Mouse (Mus musculus): ENCODE results near the gene Hist1h2ao. TPM values are rescaled to one million over a fixed set of nuclear protein-coding genes. Genes with fewer than 3 reads are reported as not detected.

Gene Hist1h2ao
- polyA plus RNA-seq (2017; shearing (Covaris generic)): not detected

DNA sequence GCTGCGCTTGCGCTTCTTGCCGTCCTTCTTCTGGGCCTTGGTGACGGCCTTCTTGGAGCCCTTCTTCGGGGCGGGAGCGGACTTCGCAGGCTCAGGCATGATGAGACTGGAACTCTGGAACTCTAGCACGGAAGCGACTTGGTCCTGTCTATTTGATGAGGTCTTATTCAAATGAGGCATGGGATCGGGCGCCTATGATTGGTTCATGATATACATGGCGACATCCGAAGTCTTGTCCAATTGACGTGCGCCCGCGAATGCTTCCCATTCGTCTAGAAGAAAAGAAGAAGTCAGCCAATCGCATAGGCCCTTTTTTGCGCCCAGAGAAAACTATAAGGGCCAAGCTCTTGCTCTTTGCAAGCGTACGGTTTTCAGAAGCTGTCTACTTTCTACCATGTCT lies at the start of gene Hist1h2ao, which contains the start of gene Hist1h2bq:
Hist1h2ao (plus strand) TSS at position 393 of the 400 bp plus-strand sequence.
Hist1h2bq (minus strand) TSS at position 125 of the 400 bp plus-strand sequence.

DNA sequence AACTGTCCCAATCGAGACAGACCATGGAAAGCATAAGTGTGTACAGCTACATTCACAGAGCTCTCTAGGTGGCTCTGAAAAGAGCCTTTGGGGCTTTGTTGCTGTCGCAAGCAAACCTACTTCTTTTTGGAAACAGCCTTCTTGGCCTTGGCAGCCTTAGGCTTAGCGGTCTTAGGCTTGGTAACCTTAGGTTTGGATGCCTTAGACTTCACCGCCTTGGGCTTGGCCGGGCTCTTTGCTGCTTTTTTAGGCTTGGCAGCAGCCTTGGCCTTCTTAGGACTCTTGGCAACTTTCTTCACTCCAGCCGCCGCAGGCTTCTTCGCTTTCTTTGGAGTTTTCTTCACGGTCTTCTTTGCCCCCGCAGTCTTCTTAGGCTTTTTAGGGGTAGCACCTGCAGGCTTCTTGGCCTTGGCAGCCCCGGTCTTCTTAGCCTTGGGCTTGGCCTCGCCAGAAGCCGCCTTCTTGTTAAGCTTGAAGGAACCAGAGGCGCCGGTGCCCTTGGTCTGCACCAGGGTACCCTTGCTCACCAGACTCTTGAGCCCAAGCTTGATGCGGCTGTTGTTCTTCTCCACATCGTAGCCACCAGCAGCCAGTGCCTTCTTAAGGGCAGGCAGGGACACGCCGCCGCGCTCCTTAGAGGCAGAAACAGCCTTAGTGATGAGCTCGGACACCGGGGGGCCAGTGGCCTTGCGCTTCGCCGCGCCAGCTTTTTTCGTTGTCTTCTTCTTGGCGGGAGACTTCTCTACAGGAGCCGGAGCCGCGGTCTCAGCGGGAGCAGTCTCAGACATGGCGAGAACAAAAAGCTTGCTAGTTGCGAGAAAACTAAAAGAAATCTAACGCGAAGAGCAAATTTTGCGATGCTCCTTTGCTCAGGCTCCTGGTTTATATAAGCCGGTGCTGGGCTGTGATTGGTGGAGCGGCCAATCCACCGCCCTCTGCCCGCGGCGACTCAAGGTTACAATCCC lies 30.2 kb upstream of the Hist1h2ao start, which contains the start of gene Hist1h1b:
Hist1h1b (minus strand) TSS at position 859 of the 965 bp plus-strand sequence.

DNA sequence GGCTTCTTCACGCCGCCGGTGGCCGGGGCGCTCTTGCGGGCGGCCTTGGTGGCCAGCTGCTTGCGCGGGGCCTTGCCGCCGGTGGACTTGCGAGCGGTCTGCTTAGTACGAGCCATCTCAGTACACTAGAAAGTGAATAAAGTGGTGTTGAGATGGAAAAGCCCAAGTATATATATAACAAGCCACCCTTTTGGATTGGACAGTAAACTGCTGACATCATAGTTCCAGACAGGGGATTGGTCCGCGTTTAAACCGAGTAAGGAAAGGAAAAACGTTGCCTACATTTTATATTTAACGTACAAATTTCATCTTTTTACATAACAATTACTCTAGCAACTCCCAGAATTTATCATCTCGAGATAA lies 27.0 kb upstream of the Hist1h2ao start, which contains the start of gene Hist1h3i:
Hist1h3i (minus strand) TSS at position 116 of the 363 bp plus-strand sequence.

GRCm38 (mm10) chr13:21786899-21787629 lies 23.2 kb upstream of the Hist1h2ao start, which contains the start of the genes Hist1h2an and Hist1h2bp:
Gene Hist1h2an, minus strand, starts transcription at chr13:21787218.
Gene Hist1h2bp, plus strand, starts transcription at chr13:21787461.

GRCm38 (mm10) chr13:21811539-21811938 lies 1.3 kb downstream of the Hist1h2ao start, which contains the start of gene Hist1h4m:
Gene Hist1h4m, plus strand, starts transcription at chr13:21811746.

DNA sequence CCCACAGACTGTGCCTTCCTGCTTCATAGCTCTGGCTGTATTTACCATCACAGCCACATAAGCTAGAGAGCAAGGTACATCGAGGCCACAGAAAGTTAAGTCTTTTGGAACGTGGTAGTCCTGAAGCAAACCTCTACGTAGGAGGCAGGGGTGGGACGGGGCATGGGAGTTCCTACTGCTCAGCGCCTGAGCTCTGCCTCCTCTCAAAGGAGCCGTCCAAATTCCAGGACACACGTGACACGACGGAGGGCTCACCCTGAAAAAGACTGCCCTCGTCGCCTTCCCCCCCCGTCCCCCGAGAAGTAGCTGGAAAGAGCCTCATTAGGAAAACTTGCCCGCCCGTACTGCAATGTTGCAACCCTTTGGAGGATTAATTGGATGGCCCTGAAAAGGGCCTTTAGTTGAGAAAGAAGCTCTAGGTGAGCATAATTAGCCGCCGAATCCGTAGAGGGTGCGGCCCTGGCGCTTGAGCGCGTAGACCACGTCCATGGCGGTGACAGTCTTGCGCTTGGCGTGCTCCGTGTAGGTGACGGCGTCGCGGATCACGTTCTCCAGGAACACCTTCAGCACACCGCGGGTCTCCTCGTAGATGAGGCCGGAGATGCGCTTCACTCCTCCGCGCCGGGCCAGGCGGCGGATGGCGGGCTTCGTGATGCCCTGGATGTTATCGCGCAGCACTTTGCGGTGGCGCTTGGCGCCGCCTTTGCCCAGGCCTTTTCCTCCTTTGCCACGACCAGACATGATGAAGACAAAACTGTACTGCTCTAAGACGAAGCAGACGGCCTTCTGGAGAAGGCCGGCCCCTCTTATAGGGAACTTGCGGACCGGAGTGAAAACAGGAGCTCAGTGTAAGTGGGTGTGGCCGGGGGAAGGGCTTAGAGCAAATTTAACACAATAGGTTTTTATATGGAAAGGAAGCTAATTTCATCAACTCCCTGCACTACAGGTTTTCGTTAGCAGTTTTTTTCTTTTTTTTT lies 21.4 kb downstream of the Hist1h2ao start, which contains the start of gene Hist1h4n:
Hist1h4n (minus strand) TSS at position 779 of the 977 bp plus-strand sequence.

GRCm38 (mm10) chr13:21833461-21833860 lies 23.2 kb downstream of the Hist1h2ao start, which contains the start of the genes Hist1h2ap and Hist1h2br:
Gene Hist1h2ap, minus strand, starts transcription at chr13:21833507.
Gene Hist1h2br, plus strand, starts transcription at chr13:21833743.

Other genes with a start within 250 kb of the Hist1h2ao start
- not detected for gene Olfr1364, start 228.7 kb upstream of the Hist1h2ao start, polyA plus RNA-seq (2017; shearing (Covaris generic))
- not detected for gene Olfr1362, start 196.4 kb upstream of the Hist1h2ao start, polyA plus RNA-seq (2017; shearing (Covaris generic))
- gene Olfr11, start 167.9 kb upstream of the Hist1h2ao start, polyA plus RNA-seq (2017; shearing (Covaris generic)): not detected
- not detected for gene Olfr1361, start 147.1 kb upstream of the Hist1h2ao start, polyA plus RNA-seq (2017; shearing (Covaris generic))
- not detected for gene Olfr1360, start 133.1 kb upstream of the Hist1h2ao start, polyA plus RNA-seq (2017; shearing (Covaris generic))
- not detected for gene Olfr1359, start 112.4 kb upstream of the Hist1h2ao start, polyA plus RNA-seq (2017; shearing (Covaris generic))
- not detected for gene Hist1h2bl, start 94.3 kb upstream of the Hist1h2ao start, polyA plus RNA-seq (2017; shearing (Covaris generic))
- not detected for gene Hist1h2ai, start 94.0 kb upstream of the Hist1h2ao start, polyA plus RNA-seq (2017; shearing (Covaris generic))
- gene Hist1h3h, start 92.8 kb upstream of the Hist1h2ao start, polyA plus RNA-seq (2017; shearing (Covaris generic)): not detected
- 0.82 TPM for gene Hist1h2bm, start 88.4 kb upstream of the Hist1h2ao start, polyA plus RNA-seq (2017; shearing (Covaris generic))
- not detected for gene Hist1h4j, start 75.4 kb upstream of the Hist1h2ao start, polyA plus RNA-seq (2017; shearing (Covaris generic))
- gene Hist1h4k, start 60.0 kb upstream of the Hist1h2ao start, polyA plus RNA-seq (2017; shearing (Covaris generic)): 22.8 TPM
- 3.0 TPM for gene Hist1h2ak, start 56.6 kb upstream of the Hist1h2ao start, polyA plus RNA-seq (2017; shearing (Covaris generic))
- gene Hist1h2bn, start 56.3 kb upstream of the Hist1h2ao start, polyA plus RNA-seq (2017; shearing (Covaris generic)): 2.1 TPM
- gene Hist1h1b, start 29.8 kb upstream of the Hist1h2ao start, polyA plus RNA-seq (2017; shearing (Covaris generic)): 4.3 TPM
- gene Hist1h3i, start 27.1 kb upstream of the Hist1h2ao start, polyA plus RNA-seq (2017; shearing (Covaris generic)): 1.6 TPM
- gene Hist1h2an, start 23.2 kb upstream of the Hist1h2ao start, polyA plus RNA-seq (2017; shearing (Covaris generic)): not detected
- not detected for gene Hist1h2bp, start 23.0 kb upstream of the Hist1h2ao start, polyA plus RNA-seq (2017; shearing (Covaris generic))
- 6.5 TPM for gene Hist1h2bq, start 268 bp upstream of the Hist1h2ao start, polyA plus RNA-seq (2017; shearing (Covaris generic))
- 42.3 TPM for gene Hist1h4m, start 1.3 kb downstream of the Hist1h2ao start, polyA plus RNA-seq (2017; shearing (Covaris generic))
- 3.8 TPM for gene Hist1h4n, start 21.7 kb downstream of the Hist1h2ao start, polyA plus RNA-seq (2017; shearing (Covaris generic))
- gene Hist1h2ap, start 23.0 kb downstream of the Hist1h2ao start, polyA plus RNA-seq (2017; shearing (Covaris generic)): 104 TPM
- gene Hist1h2br, start 23.3 kb downstream of the Hist1h2ao start, polyA plus RNA-seq (2017; shearing (Covaris generic)): 6.7 TPM
- 0.24 TPM for gene Zfp184, start 134.6 kb downstream of the Hist1h2ao start, polyA plus RNA-seq (2017; shearing (Covaris generic))
- not detected for gene Pom121l2, start 170.7 kb downstream of the Hist1h2ao start, polyA plus RNA-seq (2017; shearing (Covaris generic))
- 0.20 TPM for gene Prss16, start 199.3 kb downstream of the Hist1h2ao start, polyA plus RNA-seq (2017; shearing (Covaris generic))
- gene Hist1h2ah, start 225.1 kb downstream of the Hist1h2ao start, polyA plus RNA-seq (2017; shearing (Covaris generic)): not detected
- gene Hist1h2bk, start 225.4 kb downstream of the Hist1h2ao start, polyA plus RNA-seq (2017; shearing (Covaris generic)): not detected
- 12.9 TPM for gene Hist1h4i, start 230.9 kb downstream of the Hist1h2ao start, polyA plus RNA-seq (2017; shearing (Covaris generic))
- gene Hist1h2ag, start 232.5 kb downstream of the Hist1h2ao start, polyA plus RNA-seq (2017; shearing (Covaris generic)): 2.4 TPM
- 3.9 TPM for gene Hist1h2bj, start 232.7 kb downstream of the Hist1h2ao start, polyA plus RNA-seq (2017; shearing (Covaris generic))

Data from inflammation-experienced regulatory T-cells, adult 16 weeks (primary cell).